Mouse (Mus musculus) G1E (cell line): Measurements from ENCODE around the gene Nbl1.

Experiments
- CTCF ChIP-seq: IDR thresholded peaks from 2 replicates; pipeline ENCODE4 v1.5.1; 2012; ENCODE audit warnings: low read depth, low read length, inconsistent platforms, mixed read lengths
- GATA1 ChIP-seq: IDR thresholded peaks from 2 replicates; pipeline ENCODE4 v1.6.1; 2012; ENCODE audit warnings: borderline replicate concordance, low read length, inconsistent platforms, mixed read lengths

- no peak for TF ChIP-seq CTCF
- no peak for TF ChIP-seq GATA1
Observed at GRCm38 (mm10) chr4:139064831-139065230, 28.0 kb downstream of the Nbl1 start.
